Mouse (Mus musculus) embryonic facial prominence, embryonic 11.5 days (tissue): Measurements from ENCODE around the gene Zgrf1. TPM values are rescaled to one million over a fixed set of nuclear protein-coding genes. Genes with fewer than 3 reads are reported as not detected.

Experiments
- ATAC-seq: fragments of 200-750 bp; cut with Nextera tagmentation; replicated peaks from 2 replicates; pipeline ENCODE4 v1.8.0; 2017; ENCODE audit warnings: low read depth; ENCODE audit not compliant: insufficient number of reproducible peaks, low FRiP score, low TSS enrichment
- DNase-seq: peaks from one replicate; pipeline ENCODE4 v3.0.0-alpha.2; 2015; ENCODE audit warnings: low spot score
- H3K27ac ChIP-seq: fragments of 300-500 bp; sonication (generic); replicated peaks from 2 replicates; pipeline ENCODE4 v1.5.1; 2014; ENCODE audit warnings: mild to moderate bottlenecking, low read depth, low read length, control low read depth
- H3K27me3 ChIP-seq: fragments of 300-500 bp; sonication (generic); 2 replicates; pipeline ENCODE4 v1.6.1; 2014; ENCODE audit warnings: mild to moderate bottlenecking, low read length, moderate library complexity, mixed read lengths; ENCODE audit not compliant: control insufficient read depth, insufficient read depth
- H3K36me3 ChIP-seq: fragments of 300-500 bp; sonication (generic); replicated peaks from 2 replicates; pipeline ENCODE4 v1.6.1; 2014; ENCODE audit warnings: low read depth, mild to moderate bottlenecking, low read length, moderate library complexity, mixed read lengths; ENCODE audit not compliant: control insufficient read depth, insufficient read depth
- H3K4me1 ChIP-seq: fragments of 300-500 bp; sonication (generic); 2 replicates; pipeline ENCODE4 v1.6.1; 2014; ENCODE audit warnings: low read length, mixed read lengths; ENCODE audit not compliant: control insufficient read depth, insufficient read depth
- H3K4me2 ChIP-seq: fragments of 300-500 bp; sonication (generic); 2 replicates; pipeline ENCODE4 v1.6.1; 2014; ENCODE audit warnings: low read depth, mild to moderate bottlenecking, control low read depth, low read length, moderate library complexity
- H3K4me3 ChIP-seq: fragments of 300-500 bp; sonication (generic); 2 replicates; pipeline ENCODE4 v1.5.1; 2014; ENCODE audit warnings: low read depth, low read length, control low read depth
- H3K9ac ChIP-seq: fragments of 300-500 bp; sonication (generic); replicated peaks from 2 replicates; pipeline ENCODE4 v1.6.1; 2014; ENCODE audit warnings: mild to moderate bottlenecking, control low read depth, low read length
- H3K9me3 ChIP-seq: fragments of 300-500 bp; sonication (generic); replicated peaks from 2 replicates; pipeline ENCODE4 v1.6.1; 2016; ENCODE audit warnings: mild to moderate bottlenecking, low read length, inconsistent platforms, mixed read lengths; ENCODE audit not compliant: control insufficient read depth
- WGBS: fragments of 180-500 bp; shearing (Covaris S2); extraction: QIAGEN DNeasy Blood & Tissue Kit; methylation state at CpG from one replicate; pipeline ENCODE4 v1.1.7; 2014; 5-methylcytosine and 5-hydroxymethylcytosine counted together
- polyA plus RNA-seq: library from polyadenylated mRNA; unstranded; fragments of >200 nt; fragmentation: Nextera tagmentation; extraction: Ambion mirVana; gene quantifications from 2 replicates; pipeline ENCODE4 v1.2.1, GENCODE M21; 2014

Gene Zgrf1
- polyA plus RNA-seq, 1 experiment from 2014 or later, result 9.5 TPM

DNA sequence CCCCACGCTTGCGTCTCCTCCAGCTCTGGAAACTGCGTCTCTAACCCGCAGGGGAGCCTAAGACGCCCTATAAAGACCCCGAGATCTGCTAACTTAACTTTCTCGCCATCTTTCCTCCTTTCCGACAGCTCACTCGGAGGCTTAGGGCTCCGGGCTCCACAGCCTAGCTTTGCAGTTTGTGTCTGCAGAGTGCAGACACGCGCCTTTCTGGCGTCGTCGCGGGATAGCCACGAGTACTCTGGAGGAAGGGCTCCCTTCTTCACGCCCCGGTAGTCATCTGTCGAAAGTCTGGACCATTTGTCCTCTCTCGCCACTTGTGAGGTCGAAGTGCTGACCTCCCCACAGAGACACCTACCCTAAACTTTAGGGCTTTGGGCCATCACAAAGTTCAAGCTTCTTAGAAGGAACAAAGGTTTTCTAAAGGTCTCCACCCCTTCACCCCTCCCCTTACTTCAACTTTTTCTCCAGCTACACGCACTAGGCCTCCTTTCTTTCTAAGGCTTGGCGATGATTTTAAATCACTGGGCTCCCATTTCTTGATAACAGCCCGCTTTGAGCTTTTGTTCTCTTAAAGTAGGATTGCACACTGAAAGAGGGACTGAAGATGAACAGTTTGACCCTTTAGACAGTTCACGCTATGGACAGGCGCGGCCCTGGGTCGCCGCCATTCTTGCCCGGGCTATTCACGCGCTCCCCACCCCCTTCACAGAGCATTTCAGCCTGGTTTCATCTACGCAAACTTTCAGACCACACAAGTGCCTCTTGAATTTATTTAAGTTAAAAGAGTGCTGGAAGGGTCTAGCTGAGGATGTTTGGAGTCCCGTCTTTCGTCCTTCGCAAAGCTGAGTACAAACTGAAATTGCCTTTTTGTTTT is 75.3 kb downstream of the Zgrf1 start:
- H3K27ac ChIP-seq, result no peak overlapping the region
- DNase-seq (no peak), ATAC-seq (no peak)
- H3K27me3 ChIP-seq, result peaks cover 72% of the 10 kb centered on the region
- H3K4me1 ChIP-seq, result peaks cover 4% of the 10 kb centered on the region
- H3K9ac ChIP-seq, result no peak overlapping the region
- WGBS, result under 1% methylated on average over 37 of the region's 37 CpGs
- no peak overlapping the region for H3K4me3 ChIP-seq
- H3K36me3 ChIP-seq, result no peaks in the 10 kb centered on the region
- H3K9me3 ChIP-seq, result no peaks in the 10 kb centered on the region
- H3K4me2 ChIP-seq, result no peak overlapping the region; the same call in 1 of the 2 replicates

DNA sequence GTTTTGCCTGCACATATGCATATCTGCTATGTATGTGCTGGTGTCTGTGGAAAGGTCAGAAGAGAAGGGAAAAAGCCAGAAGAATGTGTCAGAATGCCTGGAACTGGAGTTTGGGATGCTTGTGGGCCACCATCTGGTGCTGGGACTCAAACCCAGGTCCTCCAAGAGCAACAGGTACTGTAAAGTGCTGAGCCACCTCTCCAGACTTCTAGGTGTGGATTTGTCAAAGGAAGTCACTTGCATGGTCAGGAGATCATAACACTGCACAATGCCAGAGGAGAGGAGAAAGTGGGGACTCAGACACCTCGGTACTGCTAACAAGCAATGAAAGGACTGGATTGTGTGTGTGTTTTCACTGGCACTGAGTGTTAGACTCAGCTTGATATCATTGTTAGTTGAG is 76.9 kb downstream of the Zgrf1 start:
- H3K9me3 ChIP-seq, result no peaks in the 10 kb centered on the region
- no peak overlapping the region for H3K4me3 ChIP-seq
- no peak overlapping the region for H3K9ac ChIP-seq
- ATAC-seq (no peak), DNase-seq (no peak)
- H3K36me3 ChIP-seq, result no peaks in the 10 kb centered on the region
- H3K4me1 ChIP-seq, result peaks cover 7% of the 10 kb centered on the region
- 0% methylated on average over 1 of the region's 1 CpGs for WGBS
- no peak overlapping the region for H3K4me2 ChIP-seq
- H3K27me3 ChIP-seq, result peaks cover 86% of the 10 kb centered on the region
- no peak overlapping the region for H3K27ac ChIP-seq

- H3K27me3 ChIP-seq, result peaks cover 80% of the 10 kb centered on the region
- no peak for DNase-seq
- no peaks in the 10 kb centered on the region for H3K9me3 ChIP-seq
- H3K9ac ChIP-seq, result no peak overlapping the region
- whole genome bisulfite sequencing, result 6% methylated on average over 17 of the region's 17 CpGs
- no peak overlapping the region for H3K27ac ChIP-seq
- ATAC-seq, result no peak
- no peak overlapping the region for H3K4me3 ChIP-seq
- no peaks in the 10 kb centered on the region for H3K36me3 ChIP-seq
- H3K4me2 ChIP-seq, result no peak overlapping the region
- H3K4me1 ChIP-seq, result peaks cover 7% of the 10 kb centered on the region
Measured at GRCm38 (mm10) chr3:127630735-127631372, 77.6 kb downstream of the Zgrf1 start.

DNA sequence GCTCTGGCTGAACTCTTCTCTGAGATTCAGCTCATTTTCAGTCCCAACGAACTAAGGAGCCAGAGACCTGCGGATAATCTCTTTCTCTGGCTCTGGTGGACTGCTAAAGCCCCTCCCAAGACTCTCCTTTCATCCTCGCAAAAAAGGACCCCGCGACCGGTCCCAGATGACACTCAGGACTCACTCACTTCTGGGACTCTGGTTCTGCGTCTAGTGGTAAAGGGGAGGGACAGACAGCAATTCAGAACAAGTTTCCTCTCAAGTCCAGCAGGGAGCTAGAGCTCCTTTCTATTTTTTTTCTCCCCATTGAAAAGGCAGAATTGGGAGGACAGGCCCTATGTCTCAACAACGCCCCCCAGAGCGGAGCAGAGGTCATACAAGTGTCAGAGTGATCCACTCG is 78.3 kb downstream of the Zgrf1 start:
- under 1% methylated on average over 10 of the region's 10 CpGs for WGBS
- Histone ChIP-seq H3K4me2 (no peak overlapping the region), H3K4me1 (peaks cover 7% of the 10 kb centered on the region), H3K9me3 (no peaks in the 10 kb centered on the region), H3K27ac (no peak overlapping the region), H3K27me3 (peaks cover 77% of the 10 kb centered on the region), H3K36me3 (no peaks in the 10 kb centered on the region), H3K9ac (no peak overlapping the region), H3K4me3 (no peak overlapping the region)
- ATAC-seq, result no peak
- no peak for DNase-seq

DNA sequence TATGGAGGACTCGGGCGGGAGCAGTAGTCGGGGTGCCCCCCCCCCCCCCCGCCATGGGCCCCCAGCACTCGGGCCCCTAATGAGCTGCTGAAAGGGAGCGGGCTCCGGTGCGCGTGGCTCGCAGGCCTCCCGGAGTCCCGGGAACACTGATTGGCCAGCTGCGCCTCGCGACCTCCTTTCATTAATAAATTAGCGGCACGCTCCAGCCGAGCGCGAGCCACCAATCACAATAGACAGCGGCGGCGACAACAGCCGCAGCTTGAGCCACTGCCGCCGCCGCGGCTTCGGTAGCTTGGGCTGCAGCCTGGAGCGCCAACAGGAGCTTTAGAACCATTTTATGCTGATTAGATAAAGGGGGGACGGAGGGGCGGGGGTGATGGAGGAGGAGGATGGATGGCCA is 79.2 kb downstream of the Zgrf1 start:
- 0% methylated on average over 32 of the region's 32 CpGs for WGBS
- peak overlapping the region; percentile 36 for H3K4me3 ChIP-seq
- DNase-seq, result peak; percentile 69
- no peak overlapping the region for H3K27ac ChIP-seq
- peak overlapping the region; percentile 64 for H3K4me2 ChIP-seq
- H3K4me1 ChIP-seq, result peaks cover 7% of the 10 kb centered on the region
- no peaks in the 10 kb centered on the region for H3K9me3 ChIP-seq
- H3K36me3 ChIP-seq, result no peaks in the 10 kb centered on the region
- no peak overlapping the region; the same call in 1 of the 2 replicates for H3K9ac ChIP-seq
- H3K27me3 ChIP-seq, result peaks cover 72% of the 10 kb centered on the region
- peak; percentile 58 for ATAC-seq

GRCm38 (mm10) chr3:127633080-127634032 is 80.1 kb downstream of the Zgrf1 start, which contains the start of gene Neurog2:
Neurog2 (plus strand) TSS chr3:127633135.
- WGBS, result under 1% methylated on average over 90 of the region's 92 CpGs
- H3K9ac ChIP-seq, result peak within 1 kb of the TSS; percentile 34
- no peak for DNase-seq

GRCm38 (mm10) chr3:127634101-127634983 is 81.1 kb downstream of the Zgrf1 start:
- Histone ChIP-seq H3K36me3 (no peaks in the 10 kb centered on the region), H3K4me3 (peak overlapping the region; percentile 36), H3K4me1 (peaks cover 7% of the 10 kb centered on the region), H3K4me2 (peak overlapping the region; percentile 64), H3K27ac (no peak overlapping the region), H3K9me3 (no peaks in the 10 kb centered on the region), H3K9ac (peak overlapping the region; percentile 34; the same call in 1 of the 2 replicates), H3K27me3 (peaks cover 70% of the 10 kb centered on the region)
- WGBS, result under 1% methylated on average over 56 of the region's 58 CpGs
- peak; percentile 90 for DNase-seq
- peak; percentile 72 for ATAC-seq

More at GRCm38 (mm10) chr3:127633080-127634032, 80.1 kb downstream of the Zgrf1 start, which contains the start of gene Neurog2:
- H3K4me3 ChIP-seq, result peak within 1 kb of the TSS; percentile 36
- peak within 1 kb of the TSS; percentile 64 for H3K4me2 ChIP-seq
- H3K36me3 ChIP-seq, result no peaks in the 10 kb centered on the region
- peaks cover 7% of the 10 kb centered on the region for H3K4me1 ChIP-seq
- no peak within 1 kb of the TSS for H3K27ac ChIP-seq
- ATAC-seq, result peak; percentile 63
- H3K9me3 ChIP-seq, result no peaks in the 10 kb centered on the region
- H3K27me3 ChIP-seq, result peaks cover 72% of the 10 kb centered on the region
